In the genomic region with DNA sequence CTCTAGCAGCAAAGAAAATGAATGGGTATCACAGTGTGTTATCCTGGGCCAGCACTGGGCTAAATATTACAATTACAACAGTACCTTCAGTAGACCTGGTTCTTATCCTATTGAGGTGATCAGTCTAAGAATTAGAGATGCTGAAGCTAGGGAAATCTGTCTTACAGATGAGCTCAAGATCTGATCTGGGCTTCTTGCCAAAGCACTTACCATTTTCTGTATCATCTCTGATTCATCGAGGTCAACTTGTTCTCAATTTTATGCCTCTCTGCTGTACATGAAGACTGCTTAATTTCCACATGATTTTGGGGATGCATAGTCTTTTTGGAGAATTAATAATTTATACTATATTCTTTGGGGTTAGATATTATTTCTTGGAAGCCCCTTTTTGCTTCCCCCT, we compare ENCODE assay signal across 30 mouse cellular contexts.
DNase-seq lines count a peak whose midpoint lies in the region; ATAC-seq and TF ChIP-seq lines count a peak whose summit lies in the region.
"Had no signal": no experiment of that assay in that cellular context is flagged by ENCODE, and none has a peak within 500 bp of the region (broad histone marks: within the 10 kb centered on the region; RNA-seq: fewer than 3 reads in every experiment).

No protein-coding gene starts in this region.

- no peaks in the 10 kb centered on the region for H3K9me3 ChIP-seq in forebrain, embryonic 14.5 days (replicated peaks; ENCODE audit: control insufficient read depth, low read length)
- H3K9me3 ChIP-seq in forebrain, postnatal 0 days (ENCODE audit: low read length), result no peaks in the 10 kb centered on the region
- H3K9me3 ChIP-seq: forebrain, embryonic 13.5 days; G1E; hindbrain, embryonic 12.5 days; liver, embryonic 15.5 days had no signal

- no peaks in the 10 kb centered on the region for H3K36me3 ChIP-seq in forebrain, embryonic 14.5 days (ENCODE audit: control insufficient read depth, insufficient read depth, low read length)
- H3K36me3 ChIP-seq in forebrain, postnatal 0 days (ENCODE audit: insufficient read depth), result no peaks in the 10 kb centered on the region
- H3K36me3 ChIP-seq: G1E; hindbrain, embryonic 12.5 days; liver, embryonic 15.5 days had no signal

- TF ChIP-seq CTCF in forebrain, postnatal 0 days (IDR thresholded peaks at IDR 0.05; ENCODE audit: low read depth), result no peak

- no peaks in the 10 kb centered on the region for H3K27me3 ChIP-seq in forebrain, embryonic 14.5 days (replicated peaks; ENCODE audit: control insufficient read depth, insufficient read depth, low read length)
- no peaks in the 10 kb centered on the region for H3K27me3 ChIP-seq in forebrain, postnatal 0 days (ENCODE audit: insufficient read depth, low read length)
- H3K27me3 ChIP-seq: forebrain, embryonic 13.5 days; hindbrain, embryonic 12.5 days; liver, embryonic 15.5 days had no signal

- no peaks in the 10 kb centered on the region for H3K4me1 ChIP-seq in forebrain, embryonic 14.5 days (ENCODE audit: control insufficient read depth, insufficient read depth, low read length)
- no peaks in the 10 kb centered on the region for H3K4me1 ChIP-seq in forebrain, postnatal 0 days (ENCODE audit: insufficient read depth)
- H3K4me1 ChIP-seq: hindbrain, embryonic 12.5 days; liver, embryonic 15.5 days had no signal

- intact Hi-C loops in gastrocnemius, postnatal 36 days (cut with DNase I), result no loop called here

- 84% methylated on average over 1 of the region's 1 CpGs for WGBS in forebrain, embryonic 14.5 days
- 59% methylated on average over 1 of the region's 1 CpGs for WGBS in forebrain, postnatal 0 days

- H3K9ac ChIP-seq in forebrain, embryonic 14.5 days (ENCODE audit: low read length), result no peak overlapping the region
- no peak overlapping the region for H3K9ac ChIP-seq in forebrain, postnatal 0 days
- H3K9ac ChIP-seq: forebrain, embryonic 13.5 days; hindbrain, embryonic 12.5 days; liver, embryonic 15.5 days; lung, embryonic 14.5 days had no signal

- no peak for ATAC-seq in forebrain, embryonic 14.5 days
- ATAC-seq in forebrain, postnatal 0 days, result no peak
- ATAC-seq: forebrain, embryonic 13.5 days; hindbrain, postnatal 0 days; intestine, postnatal 0 days had no signal

- no peak overlapping the region for H3K4me2 ChIP-seq in forebrain, embryonic 14.5 days (ENCODE audit: low read length)
- no peak overlapping the region for H3K4me2 ChIP-seq in forebrain, postnatal 0 days (ENCODE audit: low read depth)
- H3K4me2 ChIP-seq: forebrain, embryonic 13.5 days; heart, embryonic 11.5 days; hindbrain, embryonic 12.5 days; liver, embryonic 15.5 days; lung, embryonic 14.5 days had no signal

- peak; percentile 19 for DNase-seq in forebrain, embryonic 14.5 days (ENCODE audit: low spot score)
- no peak for DNase-seq in forebrain, postnatal 0 days
- peak; percentile 8 for DNase-seq in right cerebral cortex, adult 18-20 months
- no peak for DNase-seq in right cerebral cortex, postnatal 36 days (ENCODE audit: low spot score in 2 of 2)
- DNase-seq in NIH3T3 (ENCODE audit: low read depth), result peak; percentile 65
- DNase-seq in gastrocnemius, postnatal 36 days, result no peak
- no peak for DNase-seq in kidney, postnatal 14 days
- DNase-seq: cerebellum, adult 11 months; cerebellum, adult 9-10 months; cerebellum, postnatal 36 days; gastrocnemius, postnatal 14 days; heart, adult 18-20 months; heart, postnatal 36 days; kidney, adult 9 months; kidney, postnatal 10 days; lung, embryonic 14.5 days; lung, postnatal 14 days; midbrain, embryonic 14.5 days; right cerebral cortex, postnatal 4 days; thymus, adult 2 months; thymus, postnatal 36 days had no signal

- no peak overlapping the region for H3K27ac ChIP-seq in forebrain, embryonic 14.5 days (ENCODE audit: low read depth, low read length)
- no peak overlapping the region for H3K27ac ChIP-seq in forebrain, postnatal 0 days (ENCODE audit: low read depth, low read length)
- H3K27ac ChIP-seq: forebrain, embryonic 13.5 days; hindbrain, embryonic 12.5 days; hindbrain, postnatal 0 days; layer of hippocampus, adult 2 months; liver, embryonic 15.5 days; stomach, postnatal 0 days had no signal

- H3K4me3 ChIP-seq in forebrain, embryonic 14.5 days (ENCODE audit: low read depth, low read length), result no peak overlapping the region
- no peak overlapping the region for H3K4me3 ChIP-seq in forebrain, postnatal 0 days (ENCODE audit: low read depth, low read length)
- H3K4me3 ChIP-seq: forebrain, embryonic 13.5 days; hindbrain, embryonic 12.5 days; layer of hippocampus, adult 2 months; liver, embryonic 15.5 days had no signal

Comparison
In these comparisons a context has a peak if more than half of its experiments do, and no peak if none do; other contexts are left out.
1. DNase-seq: peak in forebrain, embryonic 14.5 days (single experiment), right cerebral cortex, adult 18-20 months (single experiment) and NIH3T3 (single experiment); none in forebrain, postnatal 0 days (single experiment), right cerebral cortex, postnatal 36 days (0 of 2), gastrocnemius, postnatal 36 days (0 of 2) and kidney, postnatal 14 days (single experiment).